Mouse (Mus musculus): Measurements from ENCODE around the gene Gm20388. TPM values are rescaled to one million over a fixed set of nuclear protein-coding genes. Genes with fewer than 3 reads are reported as not detected.
A peak's percentile ranks its signal among the peaks of the same experiment; 100 is the strongest.

The Gm20388 gene
- polyA plus RNA-seq, 1 experiment, result 23.9 TPM

DNA sequence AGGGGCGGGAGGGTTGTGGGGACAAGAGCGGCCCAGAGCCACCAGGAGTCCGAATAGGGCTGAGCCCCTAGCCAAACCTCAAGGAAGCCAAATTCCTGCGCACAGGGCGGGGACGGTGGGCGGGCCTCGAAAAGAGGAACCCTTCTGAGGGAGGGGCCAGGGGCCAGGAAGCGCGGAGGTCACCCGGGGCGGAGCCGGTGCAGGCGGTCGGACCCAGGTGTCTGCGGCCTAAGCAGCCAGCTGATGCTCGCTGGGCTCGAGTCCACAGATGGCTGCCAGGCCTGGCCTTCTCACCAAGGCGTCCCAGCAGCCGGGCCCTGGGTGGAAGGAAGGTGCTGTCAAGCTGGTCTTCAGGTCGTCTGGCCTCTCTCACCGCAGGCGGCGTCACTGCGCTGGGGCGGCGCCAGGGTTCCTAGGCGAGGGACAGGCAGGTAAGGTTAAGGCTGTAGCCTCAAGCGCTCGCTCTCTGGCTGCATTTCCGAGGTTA, 2959.8 kb downstream of the Gm20388 start:
- no peak for TF ChIP-seq CTCF (IDR thresholded peaks at IDR 0.05; ENCODE audit: extremely low read depth, insufficient read depth, low read length)
- no peak for TF ChIP-seq POLR2A (IDR thresholded peaks at IDR 0.05; ENCODE audit: extremely low read depth, insufficient read depth, low read length)
- H3K4me3 ChIP-seq (ENCODE audit: insufficient read depth, low read length), result no peak overlapping the region
- H3K27ac ChIP-seq (ENCODE audit: insufficient read depth, low read length), result no peak overlapping the region
- no peaks in the 10 kb centered on the region for H3K4me1 ChIP-seq (ENCODE audit: control insufficient read depth, insufficient read depth, low read length)

DNA sequence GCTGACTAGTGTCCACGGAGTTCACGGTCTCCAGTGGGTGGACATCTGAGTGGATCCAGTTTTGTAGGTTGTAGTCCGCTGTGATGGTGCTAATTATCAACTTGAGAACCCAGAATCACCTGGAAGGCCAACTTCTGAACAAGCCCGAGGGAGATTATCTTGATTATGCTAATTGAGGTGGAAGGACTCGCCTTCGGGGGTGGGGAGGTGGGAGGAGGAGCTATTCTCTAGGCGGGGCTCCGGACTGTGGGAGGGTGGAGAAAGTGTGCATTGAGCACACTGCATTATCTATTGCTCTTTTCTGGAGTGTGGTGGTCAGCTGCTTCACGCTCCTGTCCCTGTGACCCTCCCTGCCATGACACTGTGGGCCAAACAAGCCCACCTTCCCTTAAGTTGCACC, 2961.0 kb downstream of the Gm20388 start:
- Histone ChIP-seq H3K4me3 (ENCODE audit: insufficient read depth, low read length) (no peak overlapping the region), H3K27ac (ENCODE audit: insufficient read depth, low read length) (no peak overlapping the region), H3K4me1 (ENCODE audit: control insufficient read depth, insufficient read depth, low read length) (no peaks in the 10 kb centered on the region)
- TF ChIP-seq CTCF (IDR thresholded peaks at IDR 0.05; ENCODE audit: extremely low read depth, insufficient read depth, low read length), result no peak
- TF ChIP-seq POLR2A (IDR thresholded peaks at IDR 0.05; ENCODE audit: extremely low read depth, insufficient read depth, low read length), result no peak

DNA sequence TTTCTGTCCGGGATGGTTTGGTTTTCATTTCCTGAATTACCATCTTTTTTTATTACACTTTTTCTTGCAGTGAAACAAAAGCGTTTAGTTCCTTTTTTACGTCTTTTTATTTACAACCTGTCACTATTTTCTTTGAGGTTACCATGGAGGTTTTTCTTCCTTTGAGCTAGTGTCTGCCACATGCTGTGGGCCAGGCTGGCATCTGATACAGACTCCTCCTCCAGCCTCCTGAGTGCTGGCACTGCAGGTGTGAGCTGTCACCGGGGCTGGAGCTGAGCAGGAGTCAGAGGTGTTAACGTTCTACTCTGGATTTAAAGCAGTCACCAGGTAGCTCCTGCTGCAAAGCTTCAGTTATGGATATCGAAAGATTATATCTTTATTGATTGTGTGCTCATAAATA, 2962.5 kb downstream of the Gm20388 start:
- no peaks in the 10 kb centered on the region for H3K4me1 ChIP-seq (ENCODE audit: control insufficient read depth, insufficient read depth, low read length)
- TF ChIP-seq POLR2A (IDR thresholded peaks at IDR 0.05; ENCODE audit: extremely low read depth, insufficient read depth, low read length) (no peak), CTCF (IDR thresholded peaks at IDR 0.05; ENCODE audit: extremely low read depth, insufficient read depth, low read length) (no peak)
- H3K4me3 ChIP-seq (ENCODE audit: insufficient read depth, low read length), result no peak overlapping the region
- H3K27ac ChIP-seq (ENCODE audit: insufficient read depth, low read length), result no peak overlapping the region

DNA sequence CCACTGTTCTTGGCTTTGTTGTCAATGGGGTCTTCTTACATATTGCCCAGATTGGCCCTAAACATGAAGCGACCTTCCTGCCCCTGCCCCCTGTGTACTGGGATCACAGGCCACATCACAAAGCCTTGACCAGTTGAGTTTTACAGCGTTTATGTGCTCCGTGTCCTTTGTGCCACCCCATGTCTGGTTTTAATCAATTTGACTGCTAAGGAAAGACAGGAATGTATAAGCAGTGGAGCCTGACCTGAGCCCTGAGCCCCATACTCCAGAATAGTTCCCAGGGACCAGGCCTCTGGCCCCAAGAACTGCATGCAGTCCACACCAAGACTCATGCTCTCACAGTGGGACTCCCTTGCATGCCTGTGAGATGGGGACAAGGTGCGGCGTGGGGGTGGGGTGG, 2964.5 kb downstream of the Gm20388 start:
- Histone ChIP-seq H3K27ac (ENCODE audit: insufficient read depth, low read length) (no peak overlapping the region), H3K4me1 (ENCODE audit: control insufficient read depth, insufficient read depth, low read length) (no peaks in the 10 kb centered on the region), H3K4me3 (ENCODE audit: insufficient read depth, low read length) (no peak overlapping the region)
- TF ChIP-seq POLR2A (IDR thresholded peaks at IDR 0.05; ENCODE audit: extremely low read depth, insufficient read depth, low read length) (no peak), CTCF (IDR thresholded peaks at IDR 0.05; ENCODE audit: extremely low read depth, insufficient read depth, low read length) (no peak)

DNA sequence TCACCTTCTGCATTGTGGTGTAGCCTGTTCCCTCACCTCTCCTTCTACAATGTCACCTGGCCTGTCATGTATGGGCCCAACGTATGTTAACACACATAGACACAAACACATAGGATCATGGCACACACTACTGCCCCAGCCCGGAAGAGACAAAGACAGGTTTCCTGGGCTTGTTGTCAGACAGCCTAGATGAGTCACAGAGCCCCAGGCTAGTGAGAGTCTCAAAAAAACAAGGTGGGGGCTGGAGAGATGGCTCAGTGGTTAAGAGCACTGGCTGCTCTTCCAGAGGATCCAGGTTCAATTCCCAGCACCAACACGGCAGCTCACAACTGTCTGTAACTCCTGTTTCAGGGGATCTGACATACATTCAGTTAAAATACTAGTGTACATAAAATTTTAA, 2967.6 kb downstream of the Gm20388 start:
- no peak overlapping the region for H3K4me3 ChIP-seq (ENCODE audit: insufficient read depth, low read length)
- H3K4me1 ChIP-seq (ENCODE audit: control insufficient read depth, insufficient read depth, low read length), result no peaks in the 10 kb centered on the region
- TF ChIP-seq POLR2A (IDR thresholded peaks at IDR 0.05; ENCODE audit: extremely low read depth, insufficient read depth, low read length), result no peak
- TF ChIP-seq CTCF (IDR thresholded peaks at IDR 0.05; ENCODE audit: extremely low read depth, insufficient read depth, low read length), result no peak
- H3K27ac ChIP-seq (ENCODE audit: insufficient read depth, low read length), result no peak overlapping the region

DNA sequence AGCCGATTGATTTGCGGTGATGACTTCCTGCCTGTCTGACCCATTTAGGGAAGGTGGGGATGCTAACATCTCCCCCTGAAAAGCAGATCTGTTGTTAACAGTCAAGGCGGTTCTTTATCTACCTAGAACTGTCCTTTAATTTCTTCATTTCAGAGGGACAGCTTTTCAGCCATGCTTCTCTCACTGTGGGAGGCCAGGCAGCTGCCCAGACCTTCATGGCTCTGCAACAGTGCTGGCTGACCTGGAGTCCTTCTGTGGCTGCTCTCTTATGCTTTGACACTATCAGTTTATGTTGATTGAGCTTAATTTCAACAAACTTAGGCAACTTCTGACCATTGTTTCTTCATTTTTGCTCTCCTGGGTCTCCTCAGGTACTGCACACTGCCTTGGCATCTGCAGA, 2969.7 kb downstream of the Gm20388 start:
- Histone ChIP-seq H3K27ac (ENCODE audit: insufficient read depth, low read length) (no peak overlapping the region), H3K4me1 (ENCODE audit: control insufficient read depth, insufficient read depth, low read length) (no peaks in the 10 kb centered on the region), H3K4me3 (ENCODE audit: insufficient read depth, low read length) (no peak overlapping the region)
- no peak for TF ChIP-seq CTCF (IDR thresholded peaks at IDR 0.05; ENCODE audit: extremely low read depth, insufficient read depth, low read length)
- no peak for TF ChIP-seq POLR2A (IDR thresholded peaks at IDR 0.05; ENCODE audit: extremely low read depth, insufficient read depth, low read length)

DNA sequence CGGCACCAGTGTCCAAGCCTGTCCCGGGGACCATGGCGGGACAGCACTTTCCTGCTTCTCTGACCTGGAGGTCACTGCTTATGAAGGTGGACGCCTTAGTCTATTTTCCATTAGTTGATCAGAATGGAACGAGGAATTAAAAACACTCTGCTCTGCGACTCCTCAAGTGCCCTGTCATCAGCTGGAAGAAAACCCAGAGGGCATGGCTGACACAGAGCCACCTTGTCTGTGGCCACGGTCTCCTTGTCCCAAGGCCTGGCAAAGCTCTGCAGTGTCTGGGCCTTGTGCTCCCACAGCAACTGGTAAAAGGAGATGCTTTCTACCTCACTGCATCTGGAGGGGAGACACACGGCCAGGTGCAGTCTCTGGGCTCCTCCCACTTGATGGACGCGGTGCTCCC, 2973.0 kb downstream of the Gm20388 start:
- no peak for TF ChIP-seq CTCF (IDR thresholded peaks at IDR 0.05; ENCODE audit: extremely low read depth, insufficient read depth, low read length)
- no peak for TF ChIP-seq POLR2A (IDR thresholded peaks at IDR 0.05; ENCODE audit: extremely low read depth, insufficient read depth, low read length)
- Histone ChIP-seq H3K4me1 (ENCODE audit: control insufficient read depth, insufficient read depth, low read length) (no peaks in the 10 kb centered on the region), H3K27ac (ENCODE audit: insufficient read depth, low read length) (no peak overlapping the region), H3K4me3 (ENCODE audit: insufficient read depth, low read length) (no peak overlapping the region)

DNA sequence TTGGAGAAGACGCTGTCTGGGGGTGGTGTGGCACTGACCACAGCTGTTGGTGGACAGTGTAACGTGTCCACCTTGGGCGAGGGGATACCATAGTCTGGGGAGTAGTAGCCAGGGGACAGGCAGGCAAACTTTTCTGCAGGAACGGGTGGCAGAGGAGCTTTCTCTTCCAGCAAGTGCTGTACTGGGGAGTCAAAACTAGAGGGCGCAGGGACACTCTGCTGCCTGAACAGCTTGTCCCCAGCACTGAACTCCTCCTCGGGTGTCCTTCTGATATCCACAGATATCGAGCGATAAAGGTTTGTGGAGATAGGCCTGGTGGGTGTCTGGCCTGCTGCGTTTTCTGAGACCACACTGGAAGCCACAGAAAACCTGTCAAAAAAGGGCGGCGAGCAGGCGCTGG, 2980.8 kb downstream of the Gm20388 start:
- TF ChIP-seq CTCF (IDR thresholded peaks at IDR 0.05; ENCODE audit: extremely low read depth, insufficient read depth, low read length), result 0 out of 2 replicates have a peak, but pooled peaks have one; percentile 7
- TF ChIP-seq POLR2A (IDR thresholded peaks at IDR 0.05; ENCODE audit: extremely low read depth, insufficient read depth, low read length), result no peak
- no peaks in the 10 kb centered on the region for H3K4me1 ChIP-seq (ENCODE audit: control insufficient read depth, insufficient read depth, low read length)
- no peak overlapping the region for H3K27ac ChIP-seq (ENCODE audit: insufficient read depth, low read length)
- H3K4me3 ChIP-seq (ENCODE audit: insufficient read depth, low read length), result no peak overlapping the region

DNA sequence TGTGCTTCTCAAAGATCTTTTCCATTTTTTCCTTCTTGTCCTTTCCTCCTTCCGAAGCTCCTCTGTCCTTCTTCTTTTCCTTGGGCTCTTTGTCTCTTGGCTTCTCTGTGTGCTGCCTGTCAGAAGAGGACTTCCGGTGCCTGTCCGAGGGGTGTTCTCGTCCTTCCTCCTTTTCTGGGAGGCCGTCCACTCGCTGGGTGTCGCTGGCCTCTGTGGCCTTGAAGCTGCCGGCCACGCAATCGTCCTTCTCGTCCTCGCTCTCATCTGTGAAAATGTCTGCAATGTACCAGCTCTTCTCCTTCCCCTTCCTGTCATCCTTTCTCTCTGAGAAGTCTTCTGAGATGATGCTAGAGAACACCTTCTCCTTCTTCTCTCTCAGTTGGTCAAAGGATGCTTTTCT, 2982.8 kb downstream of the Gm20388 start:
- Histone ChIP-seq H3K4me1 (ENCODE audit: control insufficient read depth, insufficient read depth, low read length) (no peaks in the 10 kb centered on the region), H3K27ac (ENCODE audit: insufficient read depth, low read length) (no peak overlapping the region), H3K4me3 (ENCODE audit: insufficient read depth, low read length) (no peak overlapping the region)
- TF ChIP-seq CTCF (IDR thresholded peaks at IDR 0.05; ENCODE audit: extremely low read depth, insufficient read depth, low read length) (no peak), POLR2A (IDR thresholded peaks at IDR 0.05; ENCODE audit: extremely low read depth, insufficient read depth, low read length) (no peak)

DNA sequence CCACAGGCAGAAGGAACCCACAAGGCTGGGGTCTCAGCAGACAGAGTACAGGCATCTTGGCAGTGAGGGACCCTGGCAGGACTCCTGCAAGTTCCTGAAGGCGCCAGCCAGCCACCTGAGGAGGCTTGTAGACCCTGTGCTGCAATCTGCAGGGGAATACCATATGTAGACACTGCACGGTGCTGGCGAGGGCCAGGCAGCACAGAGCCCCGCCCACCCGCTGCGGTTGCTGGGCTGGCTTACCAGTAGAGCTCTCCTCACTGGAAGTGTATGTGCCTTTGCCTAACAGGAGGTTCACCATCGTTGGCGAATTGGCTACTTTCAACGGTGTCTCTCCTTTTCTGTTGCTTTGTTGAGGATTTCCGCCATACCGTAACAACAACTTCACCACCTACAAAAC, 2985.7 kb downstream of the Gm20388 start:
- Histone ChIP-seq H3K27ac (ENCODE audit: insufficient read depth, low read length) (no peak overlapping the region), H3K4me3 (ENCODE audit: insufficient read depth, low read length) (no peak overlapping the region), H3K4me1 (ENCODE audit: control insufficient read depth, insufficient read depth, low read length) (peaks cover 6% of the 10 kb centered on the region; the same call in 1 of the 2 replicates)
- TF ChIP-seq CTCF (IDR thresholded peaks at IDR 0.05; ENCODE audit: extremely low read depth, insufficient read depth, low read length) (no peak), POLR2A (IDR thresholded peaks at IDR 0.05; ENCODE audit: extremely low read depth, insufficient read depth, low read length) (no peak)

Measured in cortical plate, adult 2 months (tissue).